Mouse (Mus musculus) Patski (cell line): ENCODE measurements around the gene Pcnp. TPM values are rescaled to one million over a fixed set of nuclear protein-coding genes. Genes with fewer than 3 reads are reported as not detected.
"Not testable (repeated sequence)": the region's sequence is repeated elsewhere in the genome, so short reads cannot be mapped to it uniquely, and the experiment has no call there.

Source experiments
- ATAC-seq: fragments of 100-300 bp; one replicate; pipeline ENCODE4 v1.8.0; 2021
- CTCF ChIA-PET: fragments of 350-600 bp; sonication (Branson Sonifier 250); formaldehyde crosslinking; loops from one replicate; lab custom pipeline; 2022; ENCODE audit warnings: inconsistent platforms; lab: Charles Lee
- POLR2A ChIA-PET: fragments of 350-600 bp; sonication (Branson Sonifier 250); formaldehyde crosslinking; loops from one replicate; lab custom pipeline; 2022; ENCODE audit warnings: antibody characterized with exemption, inconsistent platforms; lab: Charles Lee
- DNase-seq: peaks from one replicate; pipeline ENCODE4 v3.0.0-alpha.2; 2011; ENCODE audit warnings: low read depth, low spot score
- H3K27me3 ChIP-seq: fragments of 371-371 bp; one replicate; pipeline ENCODE4 v1.5.1; 2021
- CTCF ChIP-seq: fragments of 100-300 bp; IDR thresholded peaks from one replicate; pipeline ENCODE4 v1.5.1; 2021
- in situ Hi-C: fragments of 300-500 bp; cut with MboI; formaldehyde crosslinking; loops from 3 replicates; pipeline ENCODE4 v1.11.1; 2018; ENCODE audit warnings: low pct_unique_long_range_greater_than_20kb, mixed read lengths
- polyA plus RNA-seq: library from polyadenylated mRNA; unstranded; gene quantifications from one replicate; pipeline ENCODE4 v1.2.3, GENCODE M21; 2021

Pcnp gene
- polyA plus RNA-seq, 1 experiment from 2014 or later: 96.6 TPM

GRCm38 (mm10) chr16:55971735-55972615 is 57.6 kb downstream of the Pcnp start:
- no peaks in the 10 kb centered on the region for H3K27me3 ChIP-seq
- TF ChIP-seq CTCF: no peak
- in situ Hi-C loops: loop anchor here (10.0 kb wide), 1 partner anchor 93 kb away; no protein-coding TSS in a partner anchor
- ChIA-PET CTCF (interaction anchor here (0.9 to 1.2 kb wide), 2 partner anchors 58 to 92 kb away, joined by 3 read pairs; partner anchors contain the start of gene Pcnp), POLR2A (interaction anchor here (0.6 to 0.7 kb wide), 4 partner anchors 60 to 410 kb away, joined by 3 to 5 read pairs (median 4); no protein-coding TSS in a partner anchor)
- no peak for ATAC-seq
- DNase-seq: no peak

GRCm38 (mm10) chr16:55970416-55970815 is 59.1 kb downstream of the Pcnp start:
- DNase-seq: no peak
- ChIA-PET CTCF (interaction anchor here (1.4 to 2.6 kb wide), 3 partner anchors 10 to 94 kb away, joined by 3 to 13 read pairs (median 6); no protein-coding TSS in a partner anchor), POLR2A (interaction anchor here (0.6 kb wide), 1 partner anchor 43 kb away, joined by 4 read pairs; no protein-coding TSS in a partner anchor)
- no peaks in the 10 kb centered on the region for H3K27me3 ChIP-seq
- in situ Hi-C loops: loop anchor here (10.0 kb wide), 1 partner anchor 94 kb away; no protein-coding TSS in a partner anchor
- no peak for TF ChIP-seq CTCF
- ATAC-seq: no peak

- no peak for ATAC-seq
- ChIA-PET POLR2A (no interaction called here), CTCF (interaction anchor here (1.0 to 2.6 kb wide), 5 partner anchors 11 to 95 kb away, joined by 3 to 13 read pairs (median 3); no protein-coding TSS in a partner anchor)
- no peaks in the 10 kb centered on the region for H3K27me3 ChIP-seq
- in situ Hi-C loops: loop anchor here (10.0 kb wide), 1 partner anchor 156 kb away; no protein-coding TSS in a partner anchor
- no peak for TF ChIP-seq CTCF
- no peak for DNase-seq
Measured at GRCm38 (mm10) chr16:55969147-55969546, 60.4 kb downstream of the Pcnp start.

- no peak for TF ChIP-seq CTCF
- ATAC-seq (no peak), DNase-seq (no peak)
- no peaks in the 10 kb centered on the region for H3K27me3 ChIP-seq
- CTCF ChIA-PET: interaction anchor here (1.5 kb wide), 1 partner anchor 16 kb away, joined by 6 read pairs; no protein-coding TSS in a partner anchor
- POLR2A ChIA-PET: no interaction called here
- in situ Hi-C loops: loop anchor here (10.0 kb wide), 1 partner anchor 158 kb away; no protein-coding TSS in a partner anchor
Measured at GRCm38 (mm10) chr16:55967221-55967620, 62.3 kb downstream of the Pcnp start.

- ChIA-PET CTCF (interaction anchor here (1.5 kb wide), 1 partner anchor 16 kb away, joined by 6 read pairs; no protein-coding TSS in a partner anchor), POLR2A (interaction anchor here (0.5 kb wide), 1 partner anchor 98 kb away, joined by 3 read pairs; no protein-coding TSS in a partner anchor)
- no peak for TF ChIP-seq CTCF
- H3K27me3 ChIP-seq: no peaks in the 10 kb centered on the region
- DNase-seq (peak; percentile 68), ATAC-seq (peak; percentile 82)
- in situ Hi-C loops: loop anchor here (10.0 kb wide), 1 partner anchor 158 kb away; no protein-coding TSS in a partner anchor
Measured at GRCm38 (mm10) chr16:55966212-55966871, 63.2 kb downstream of the Pcnp start, which contains the start of gene Rpl24. Gene Rpl24, plus strand, starts transcription at chr16:55966275.

- no peak for DNase-seq
- H3K27me3 ChIP-seq: no peaks in the 10 kb centered on the region
- ATAC-seq: no peak
- ChIA-PET POLR2A (interaction anchor here (1.0 kb wide), 1 partner anchor 13 kb away, joined by 3 read pairs; no protein-coding TSS in a partner anchor), CTCF (interaction anchor here (0.7 to 3.0 kb wide), 18 partner anchors 9 to 167 kb away, joined by 3 to 25 read pairs (median 4); no protein-coding TSS in a partner anchor)
- TF ChIP-seq CTCF: no peak
- in situ Hi-C loops: loop anchor here (10.0 kb wide), 1 partner anchor 160 kb away; no protein-coding TSS in a partner anchor
Measured at GRCm38 (mm10) chr16:55964126-55964949, 65.2 kb downstream of the Pcnp start.

GRCm38 (mm10) chr16:55963068-55963467 is 66.5 kb downstream of the Pcnp start:
- ATAC-seq, POLR2A ChIA-PET, DNase-seq, H3K27me3 ChIP-seq: not testable (repeated sequence)
- CTCF ChIA-PET: interaction anchor here (3.0 kb wide), 1 partner anchor 12 kb away, joined by 25 read pairs; no protein-coding TSS in a partner anchor
- in situ Hi-C loops: loop anchor here (10.0 kb wide), 1 partner anchor 162 kb away; no protein-coding TSS in a partner anchor

Other genes starting within 250 kb of the Pcnp start
- gene Nfkbiz, start 190.8 kb downstream of the Pcnp start, polyA plus RNA-seq: 94.5 TPM
- 3.5 TPM for gene Nxpe3, start 134.5 kb downstream of the Pcnp start, polyA plus RNA-seq
- 9.4 TPM for gene Cep97, start 94.9 kb downstream of the Pcnp start, polyA plus RNA-seq
- 905 TPM for gene Rpl24, start 63.5 kb downstream of the Pcnp start, polyA plus RNA-seq
- gene Zbtb11, start 55.9 kb downstream of the Pcnp start, polyA plus RNA-seq: 13.6 TPM
- gene Trmt10c, start 8.1 kb upstream of the Pcnp start, polyA plus RNA-seq: 17.9 TPM
- gene Senp7, start 18.6 kb upstream of the Pcnp start, polyA plus RNA-seq: 22.8 TPM
- 0.24 TPM for gene Impg2, start 174.6 kb upstream of the Pcnp start, polyA plus RNA-seq